Mouse (Mus musculus) G1E (cell line): Measurements from ENCODE around the gene Nudt15.

Source experiments
- CTCF ChIP-seq: IDR thresholded peaks from 2 replicates; pipeline ENCODE4 v1.5.1; 2012; ENCODE audit warnings: low read depth, low read length, inconsistent platforms, mixed read lengths
- GATA2 ChIP-seq: IDR thresholded peaks from 2 replicates; pipeline ENCODE4 v1.6.1; 2012; ENCODE audit warnings: low read depth, low read length, inconsistent platforms, borderline replicate concordance

- no peak for TF ChIP-seq GATA2
- TF ChIP-seq CTCF, result no peak
Observed at GRCm38 (mm10) chr14:73484366-73485110, 63.5 kb downstream of the Nudt15 start.
